Mouse (Mus musculus) liver, postnatal 0 days (tissue): Measurements from ENCODE around the gene Ttll11. TPM values are rescaled to one million over a fixed set of nuclear protein-coding genes. Genes with fewer than 3 reads are reported as not detected.

Experiments
- ATAC-seq: fragments of 200-750 bp; cut with Nextera tagmentation; 2 replicates; pipeline ENCODE4 v1.8.0; 2017; ENCODE audit warnings: mild to moderate bottlenecking, moderate library complexity
- DNase-seq: peaks from one replicate; pipeline ENCODE4 v3.0.0-alpha.2; 2016
- H3K27ac ChIP-seq: fragments of 300-500 bp; sonication (generic); 2 replicates; pipeline ENCODE4 v1.5.1; 2014; ENCODE audit warnings: antibody characterized with exemption, moderate library complexity, mild to moderate bottlenecking, low read depth
- H3K27me3 ChIP-seq: fragments of 300-500 bp; sonication (generic); 2 replicates; pipeline ENCODE4 v1.6.1; 2014; ENCODE audit warnings: low read length, control low read depth, mixed read lengths; ENCODE audit not compliant: insufficient read depth
- H3K36me3 ChIP-seq: fragments of 300-500 bp; sonication (generic); replicated peaks from 2 replicates; pipeline ENCODE4 v1.6.1; 2014; ENCODE audit warnings: mild to moderate bottlenecking, control low read depth, low read length, moderate library complexity, mixed read lengths; ENCODE audit not compliant: insufficient read depth
- H3K4me1 ChIP-seq: fragments of 300-500 bp; sonication (generic); 2 replicates; pipeline ENCODE4 v1.6.1; 2014; ENCODE audit warnings: antibody characterized with exemption, mild to moderate bottlenecking, control low read depth; ENCODE audit not compliant: insufficient read depth
- H3K4me2 ChIP-seq: fragments of 300-500 bp; sonication (generic); 2 replicates; pipeline ENCODE4 v1.6.1; 2014; ENCODE audit warnings: low read depth, mild to moderate bottlenecking, low read length, moderate library complexity, mixed read lengths
- H3K4me3 ChIP-seq: fragments of 300-500 bp; sonication (generic); 2 replicates; pipeline ENCODE4 v1.5.1; 2014; ENCODE audit warnings: low read depth, low read length
- H3K9ac ChIP-seq: fragments of 300-500 bp; sonication (generic); replicated peaks from 2 replicates; pipeline ENCODE4 v1.6.1; 2014; ENCODE audit warnings: mild to moderate bottlenecking, moderate library complexity
- H3K9me3 ChIP-seq: fragments of 300-500 bp; sonication (generic); 2 replicates; pipeline ENCODE4 v1.6.1; 2016; ENCODE audit warnings: mild to moderate bottlenecking, control low read depth, low read length, mixed read lengths
- CTCF ChIP-seq: sonication (generic); IDR thresholded peaks from 2 replicates; pipeline ENCODE4 v1.5.1; 2016; ENCODE audit warnings: antibody characterized with exemption, low read depth
- EP300 ChIP-seq: IDR thresholded peaks from 2 replicates; pipeline ENCODE4 v1.6.1; 2016; ENCODE audit warnings: antibody characterized with exemption, low read depth, mild to moderate bottlenecking
- WGBS: fragments of 180-500 bp; shearing (Covaris S2); extraction: QIAGEN DNeasy Blood & Tissue Kit; methylation state at CpG from one replicate; pipeline ENCODE4 v1.1.7; 2014; ENCODE audit not compliant: insufficient replicate concordance; 5-methylcytosine and 5-hydroxymethylcytosine counted together
- polyA plus RNA-seq: library from polyadenylated mRNA; unstranded; fragments of >200 nt; fragmentation: Nextera tagmentation; extraction: Ambion mirVana; gene quantifications from 2 replicates; pipeline ENCODE4 v1.2.1, GENCODE M21; 2015

Ttll11 gene
- polyA plus RNA-seq, 1 experiment from 2014 or later: 1.1 TPM

DNA sequence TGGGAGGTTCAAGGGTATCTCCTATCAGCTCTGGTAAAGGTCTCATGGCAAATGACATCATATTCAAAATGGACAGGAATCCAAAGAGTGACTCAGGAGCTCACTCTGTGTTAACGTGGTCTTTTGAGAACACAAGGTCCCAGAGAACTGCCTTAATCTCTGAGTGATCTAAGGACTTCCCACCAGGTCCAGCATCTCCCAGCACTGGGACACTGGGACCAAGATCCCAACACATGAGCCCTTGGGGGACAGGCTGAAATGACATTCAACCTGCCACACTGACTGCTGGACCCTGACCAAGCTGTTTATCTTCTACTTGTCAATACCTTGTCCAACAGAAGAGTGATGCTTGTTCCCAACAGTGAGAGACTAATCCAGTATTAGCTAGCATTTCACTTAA, 68.0 kb downstream of the Ttll11 start:
- no peaks in the 10 kb centered on the region for H3K4me1 ChIP-seq
- TF ChIP-seq CTCF (no peak), EP300 (no peak)
- no peak overlapping the region for H3K9ac ChIP-seq
- 59% methylated on average over 1 of the region's 1 CpGs for WGBS
- H3K4me3 ChIP-seq: no peak overlapping the region
- H3K4me2 ChIP-seq: no peak overlapping the region
- no peaks in the 10 kb centered on the region for H3K27me3 ChIP-seq
- ATAC-seq (no peak), DNase-seq (no peak)
- no peaks in the 10 kb centered on the region for H3K9me3 ChIP-seq
- no peaks in the 10 kb centered on the region for H3K36me3 ChIP-seq
- H3K27ac ChIP-seq: no peak overlapping the region

DNA sequence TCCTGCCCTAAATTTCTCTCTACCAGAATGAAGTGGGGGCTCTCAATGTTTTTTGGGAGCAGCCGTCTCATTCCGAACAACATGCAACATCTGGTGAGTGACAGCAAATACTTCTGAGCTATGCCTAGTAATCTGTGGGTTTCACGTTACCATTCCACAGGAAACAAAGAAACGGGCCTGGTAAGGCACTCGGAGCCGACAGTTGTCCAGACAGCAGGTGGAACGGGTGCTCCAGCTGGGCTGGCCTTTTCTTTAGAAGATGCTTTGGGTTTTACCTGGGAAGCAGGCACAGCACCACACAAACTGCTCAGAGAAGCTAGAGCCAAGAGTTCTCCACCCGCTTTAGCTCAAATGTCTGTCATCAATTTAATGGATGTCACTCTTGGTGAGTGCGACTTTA, 69.0 kb downstream of the Ttll11 start:
- Histone ChIP-seq H3K27ac (no peak overlapping the region), H3K9ac (no peak overlapping the region), H3K4me1 (no peaks in the 10 kb centered on the region), H3K4me2 (no peak overlapping the region), H3K27me3 (no peaks in the 10 kb centered on the region), H3K36me3 (no peaks in the 10 kb centered on the region), H3K4me3 (no peak overlapping the region), H3K9me3 (no peaks in the 10 kb centered on the region)
- no peak for ATAC-seq
- TF ChIP-seq CTCF: no peak
- TF ChIP-seq EP300: no peak
- WGBS: 72% methylated on average over 9 of the region's 9 CpGs
- DNase-seq: no peak

GRCm38 (mm10) chr2:35909353-35909752, 70.4 kb downstream of the Ttll11 start:
- ATAC-seq (no peak), DNase-seq (no peak)
- Histone ChIP-seq H3K4me1 (no peaks in the 10 kb centered on the region), H3K27ac (no peak overlapping the region), H3K9ac (no peak overlapping the region), H3K4me3 (no peak overlapping the region), H3K9me3 (no peaks in the 10 kb centered on the region), H3K4me2 (no peak overlapping the region), H3K36me3 (no peaks in the 10 kb centered on the region), H3K27me3 (no peaks in the 10 kb centered on the region)
- TF ChIP-seq EP300: no peak
- TF ChIP-seq CTCF: no peak
- 89% methylated on average over 4 of the region's 4 CpGs for WGBS

DNA sequence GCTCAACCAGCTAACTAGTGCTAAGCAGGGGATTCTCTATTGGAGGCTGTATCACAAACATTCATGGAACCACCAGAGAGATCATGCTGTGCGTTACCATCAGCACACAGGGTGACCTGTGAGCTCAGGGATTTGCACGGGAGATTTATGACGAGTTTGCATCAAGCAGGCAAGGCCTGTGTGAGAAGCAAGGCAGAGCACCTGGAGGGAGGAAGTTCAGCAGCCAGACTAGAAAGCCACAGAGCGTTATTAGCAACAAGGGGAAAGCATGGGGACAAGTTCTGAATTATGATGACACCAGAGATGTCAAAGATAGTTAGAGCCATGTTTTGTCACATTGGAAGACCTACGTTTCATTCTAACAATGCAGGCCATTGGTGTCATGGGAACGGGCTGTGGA, 72.1 kb downstream of the Ttll11 start:
- no peaks in the 10 kb centered on the region for H3K9me3 ChIP-seq
- no peaks in the 10 kb centered on the region for H3K36me3 ChIP-seq
- no peak overlapping the region for H3K9ac ChIP-seq
- H3K4me1 ChIP-seq: no peaks in the 10 kb centered on the region
- no peak overlapping the region for H3K4me2 ChIP-seq
- 63% methylated on average over 6 of the region's 6 CpGs for WGBS
- TF ChIP-seq CTCF (no peak), EP300 (no peak)
- H3K27me3 ChIP-seq: no peaks in the 10 kb centered on the region
- no peak overlapping the region for H3K4me3 ChIP-seq
- H3K27ac ChIP-seq: no peak overlapping the region
- DNase-seq (no peak), ATAC-seq (no peak)

DNA sequence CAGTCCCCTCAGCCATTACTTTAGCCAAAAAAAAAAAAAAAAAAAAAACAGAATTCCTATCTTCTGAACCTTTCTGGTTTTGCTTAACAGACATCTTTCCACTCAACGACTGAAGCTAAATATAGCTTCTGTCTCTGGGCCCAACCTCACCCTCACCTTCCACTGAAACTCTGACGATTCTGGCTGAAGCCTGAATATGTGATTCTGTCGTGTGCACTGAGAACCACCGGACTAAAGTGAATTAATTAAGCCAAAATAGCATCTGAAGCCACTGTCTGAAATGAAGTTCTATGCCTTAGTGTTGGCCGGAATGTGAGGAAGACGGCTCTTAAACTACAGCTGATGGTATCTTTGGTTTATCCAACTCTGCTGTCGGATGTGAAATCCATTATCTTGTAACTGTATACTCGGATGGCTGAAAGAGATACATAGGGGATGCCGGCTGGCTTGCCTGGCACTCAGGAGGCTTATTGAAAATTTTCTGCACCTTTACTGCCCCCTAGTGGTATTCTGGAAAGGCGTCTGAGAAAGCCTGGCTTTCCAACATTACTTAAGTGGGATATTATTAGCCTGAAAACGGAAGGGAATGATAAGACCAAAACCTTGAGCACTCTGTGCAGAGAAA, 73.4 kb downstream of the Ttll11 start:
- DNase-seq (peak; percentile 55), ATAC-seq (no peak)
- Histone ChIP-seq H3K4me1 (no peaks in the 10 kb centered on the region), H3K4me2 (no peak overlapping the region), H3K4me3 (no peak overlapping the region), H3K9me3 (no peaks in the 10 kb centered on the region), H3K9ac (no peak overlapping the region), H3K27ac (no peak overlapping the region), H3K27me3 (no peaks in the 10 kb centered on the region), H3K36me3 (no peaks in the 10 kb centered on the region)
- 16% methylated on average over 11 of the region's 11 CpGs for WGBS
- TF ChIP-seq CTCF (peak; percentile 81), EP300 (no peak)

DNA sequence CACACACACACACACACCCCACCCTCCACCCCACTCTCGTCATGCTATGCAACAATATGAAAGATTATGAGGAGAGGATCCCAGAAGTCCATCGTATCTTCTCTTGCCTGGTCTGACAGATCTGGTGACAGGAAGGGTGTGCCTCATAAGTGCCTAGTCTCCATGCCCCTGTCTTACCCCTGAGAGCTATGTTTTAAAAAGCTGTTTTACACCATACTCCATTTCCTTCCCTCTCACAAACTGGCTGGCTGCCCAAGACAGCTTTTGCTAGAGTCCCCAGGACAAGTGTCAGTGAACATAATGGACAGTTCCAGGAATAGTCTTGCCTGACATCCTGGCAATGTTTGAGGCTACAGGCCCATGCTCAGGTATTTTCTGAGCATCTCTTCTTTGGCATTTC, 78.9 kb downstream of the Ttll11 start:
- Histone ChIP-seq H3K27me3 (no peaks in the 10 kb centered on the region), H3K36me3 (no peaks in the 10 kb centered on the region), H3K9me3 (no peaks in the 10 kb centered on the region), H3K4me2 (no peak overlapping the region), H3K9ac (no peak overlapping the region), H3K27ac (no peak overlapping the region), H3K4me3 (no peak overlapping the region), H3K4me1 (no peaks in the 10 kb centered on the region)
- ATAC-seq: no peak
- WGBS: 45% methylated on average over 2 of the region's 2 CpGs
- DNase-seq: no peak
- TF ChIP-seq CTCF (no peak), EP300 (no peak)

DNA sequence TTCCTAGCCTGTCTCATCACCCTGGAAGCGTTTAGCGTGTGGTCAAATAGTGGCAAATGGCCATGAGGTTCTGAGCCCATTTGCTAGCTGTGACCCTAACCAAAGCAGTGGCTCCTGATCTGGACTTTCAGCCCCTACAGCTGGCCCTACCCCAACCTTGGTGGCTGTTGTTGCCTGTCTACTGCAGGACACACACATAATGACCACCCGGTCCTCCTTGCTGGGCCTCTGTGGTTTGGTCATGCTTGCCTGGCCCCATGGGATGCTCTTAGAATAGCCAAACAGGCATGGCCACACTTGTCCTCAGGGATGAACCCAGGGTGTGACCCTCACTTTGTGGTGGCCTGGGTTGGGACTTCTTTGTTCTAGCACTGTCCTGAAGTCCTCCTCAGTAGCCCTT, 80.0 kb downstream of the Ttll11 start:
- Histone ChIP-seq H3K27ac (no peak overlapping the region), H3K4me3 (no peak overlapping the region), H3K27me3 (no peaks in the 10 kb centered on the region), H3K9me3 (no peaks in the 10 kb centered on the region), H3K36me3 (no peaks in the 10 kb centered on the region), H3K4me1 (no peaks in the 10 kb centered on the region), H3K9ac (no peak overlapping the region), H3K4me2 (no peak overlapping the region)
- ATAC-seq: no peak
- 80% methylated on average over 3 of the region's 3 CpGs for WGBS
- TF ChIP-seq CTCF: no peak
- no peak for TF ChIP-seq EP300
- DNase-seq: no peak
